Comparison of ENCODE assay signal across 11 mouse cellular contexts in genomic region chr14:118322003-118322821, GRCm38 (mm10). TPM values are rescaled to one million over a fixed set of nuclear protein-coding genes. Genes with fewer than 3 reads are reported as not detected.
DNase-seq lines count a peak whose midpoint lies in the region; ATAC-seq and TF ChIP-seq lines count a peak whose summit lies in the region.
"Had no signal": no experiment of that assay in that cellular context is flagged by ENCODE, and none has a peak within 500 bp of the region (broad histone marks: within the 10 kb centered on the region; RNA-seq: fewer than 3 reads in every experiment).

No protein-coding gene starts in this region.

- no peaks in the 10 kb centered on the region for H3K36me3 ChIP-seq in heart, embryonic 16.5 days (ENCODE audit: control insufficient read depth, insufficient read depth)
- no peaks in the 10 kb centered on the region for H3K36me3 ChIP-seq in embryonic facial prominence, embryonic 15.5 days
- no peaks in the 10 kb centered on the region for H3K36me3 ChIP-seq in intestine, postnatal 0 days (ENCODE audit: control insufficient read depth, insufficient read depth)
- no peaks in the 10 kb centered on the region for H3K36me3 ChIP-seq in neural tube, embryonic 12.5 days

- peaks cover 3% of the 10 kb centered on the region for H3K4me1 ChIP-seq in heart, embryonic 16.5 days (ENCODE audit: control insufficient read depth, insufficient read depth, low read length)
- peaks cover 7% of the 10 kb centered on the region for H3K4me1 ChIP-seq in embryonic facial prominence, embryonic 15.5 days
- H3K4me1 ChIP-seq in intestine, postnatal 0 days (replicated peaks; ENCODE audit: control insufficient read depth, insufficient read depth, low read length): no peaks in the 10 kb centered on the region
- peaks cover 17% of the 10 kb centered on the region; the same call in 1 of the 2 replicates for H3K4me1 ChIP-seq in neural tube, embryonic 12.5 days

- H3K4me2 ChIP-seq in heart, embryonic 16.5 days (ENCODE audit: low read depth, low read length): peak overlapping the region; percentile 63
- H3K4me2 ChIP-seq in embryonic facial prominence, embryonic 15.5 days (replicated peaks): peak overlapping the region; percentile 46
- H3K4me2 ChIP-seq in intestine, postnatal 0 days (replicated peaks; ENCODE audit: low read depth): peak overlapping the region; percentile 50
- H3K4me2 ChIP-seq in neural tube, embryonic 12.5 days (replicated peaks): peak overlapping the region; percentile 63

- no peaks in the 10 kb centered on the region for H3K9me3 ChIP-seq in heart, embryonic 16.5 days (replicated peaks; ENCODE audit: control insufficient read depth, low read length)
- no peaks in the 10 kb centered on the region for H3K9me3 ChIP-seq in embryonic facial prominence, embryonic 15.5 days (replicated peaks)
- H3K9me3 ChIP-seq in intestine, postnatal 0 days (ENCODE audit: control insufficient read depth): no peaks in the 10 kb centered on the region
- no peaks in the 10 kb centered on the region for H3K9me3 ChIP-seq in neural tube, embryonic 12.5 days

- WGBS in heart, embryonic 16.5 days: 19% methylated on average over 25 of the region's 26 CpGs
- WGBS in embryonic facial prominence, embryonic 15.5 days: 19% methylated on average over 26 of the region's 26 CpGs
- whole genome bisulfite sequencing in intestine, postnatal 0 days: 24% methylated on average over 26 of the region's 26 CpGs
- 10% methylated on average over 26 of the region's 26 CpGs for WGBS in neural tube, embryonic 12.5 days

- TF ChIP-seq CTCF in intestine, postnatal 0 days (IDR thresholded peaks at IDR 0.05; ENCODE audit: low read depth): no peak

- DNase-seq in heart, postnatal 4 days: no peak
- DNase-seq in cerebellum, postnatal 36 days: no peak
- no peak for DNase-seq in gastrocnemius, adult 8-10 months (ENCODE audit: low spot score in 2 of 2)
- DNase-seq in kidney, postnatal 10 days: no peak

- H3K27me3 ChIP-seq in heart, embryonic 16.5 days (ENCODE audit: control insufficient read depth, insufficient read depth, low read length): peaks cover 22% of the 10 kb centered on the region
- peaks cover 23% of the 10 kb centered on the region for H3K27me3 ChIP-seq in embryonic facial prominence, embryonic 15.5 days
- H3K27me3 ChIP-seq in intestine, postnatal 0 days (replicated peaks; ENCODE audit: control insufficient read depth, insufficient read depth, low read length): peaks cover 20% of the 10 kb centered on the region
- H3K27me3 ChIP-seq in neural tube, embryonic 12.5 days (replicated peaks): peaks cover 52% of the 10 kb centered on the region

- H3K9ac ChIP-seq in heart, embryonic 16.5 days (ENCODE audit: low read length): no peak overlapping the region
- H3K9ac ChIP-seq in embryonic facial prominence, embryonic 15.5 days: no peak overlapping the region
- no peak overlapping the region for H3K9ac ChIP-seq in intestine, postnatal 0 days (ENCODE audit: low read depth, low read length)
- no peak overlapping the region for H3K9ac ChIP-seq in neural tube, embryonic 12.5 days

- H3K4me3 ChIP-seq in heart, embryonic 16.5 days (ENCODE audit: low read length): peak overlapping the region; percentile 41
- peak overlapping the region; percentile 28 for H3K4me3 ChIP-seq in embryonic facial prominence, embryonic 15.5 days (replicated peaks)
- H3K4me3 ChIP-seq in intestine, postnatal 0 days (ENCODE audit: low read depth, low read length): 0 out of 2 replicates have a peak overlapping the region, but pooled peaks have one; percentile 16
- peak overlapping the region; percentile 16 for H3K4me3 ChIP-seq in neural tube, embryonic 12.5 days

- no peak for ATAC-seq in heart, embryonic 16.5 days (replicated peaks; ENCODE audit: extremely low read depth, insufficient read depth, low FRiP score)
- ATAC-seq in embryonic facial prominence, embryonic 15.5 days (ENCODE audit: insufficient number of reproducible peaks, low FRiP score, low TSS enrichment, low read depth): no peak
- no peak for ATAC-seq in intestine, postnatal 0 days
- peak; percentile 79 for ATAC-seq in neural tube, embryonic 12.5 days (ENCODE audit: low FRiP score, low read depth)

- no peak overlapping the region for H3K27ac ChIP-seq in heart, embryonic 16.5 days (ENCODE audit: low read length)
- H3K27ac ChIP-seq in embryonic facial prominence, embryonic 15.5 days (replicated peaks): no peak overlapping the region
- H3K27ac ChIP-seq in intestine, postnatal 0 days (ENCODE audit: low read depth, low read length): no peak overlapping the region
- H3K27ac ChIP-seq in neural tube, embryonic 12.5 days: no peak overlapping the region

RNA-seq across cellular contexts. Expression of gene Gm9376, which starts 55.5 kb away (rescaled TPM):
- polyA plus RNA-seq in heart, embryonic 16.5 days (2015; fragmentation: Nextera tagmentation; extraction: Ambion mirVana): not detected in 2 replicates
- not detected for total RNA-seq in heart, postnatal 4 days (2021)
- polyA plus RNA-seq in embryonic facial prominence, embryonic 15.5 days (2015; fragmentation: Nextera tagmentation; extraction: Ambion mirVana): not detected in 2 replicates
- polyA plus RNA-seq in intestine, postnatal 0 days (2015; fragmentation: Nextera tagmentation; extraction: Ambion mirVana): not detected in 2 replicates
- polyA plus RNA-seq in neural tube, embryonic 12.5 days (2016; fragmentation: Nextera tagmentation; extraction: Ambion mirVana): not detected in 2 replicates
- not detected for total RNA-seq in gastrocnemius, adult 8-10 months (2022)
- total RNA-seq: common myeloid progenitor, adult 5-6 weeks; hematopoietic stem cell, adult 5-6 weeks had no signal
- polyA plus RNA-seq: spleen, adult 2 months had no signal
